Mouse (Mus musculus) v-Abl transformed pro-B cells (cell line): ENCODE results near the gene Hs2st1.

Experiments
- in situ Hi-C, 2 experiments: fragments of 400-800 bp; cut with MboI; formaldehyde crosslinking; loops; one replicate each; pipeline ENCODE4 v1.15.1; 2025; ENCODE audit not compliant: unreplicated experiment in 2 of 2

The Hs2st1 gene

GRCm38 (mm10) chr3:144592992-144593785, 23.2 kb upstream of the Hs2st1 start:
- in situ Hi-C loops = loop anchor here in 1 of 2 experiments (25.0 kb wide), 1 partner anchor 1319 kb away; the partner anchor contains the start of gene Bcl10

DNA sequence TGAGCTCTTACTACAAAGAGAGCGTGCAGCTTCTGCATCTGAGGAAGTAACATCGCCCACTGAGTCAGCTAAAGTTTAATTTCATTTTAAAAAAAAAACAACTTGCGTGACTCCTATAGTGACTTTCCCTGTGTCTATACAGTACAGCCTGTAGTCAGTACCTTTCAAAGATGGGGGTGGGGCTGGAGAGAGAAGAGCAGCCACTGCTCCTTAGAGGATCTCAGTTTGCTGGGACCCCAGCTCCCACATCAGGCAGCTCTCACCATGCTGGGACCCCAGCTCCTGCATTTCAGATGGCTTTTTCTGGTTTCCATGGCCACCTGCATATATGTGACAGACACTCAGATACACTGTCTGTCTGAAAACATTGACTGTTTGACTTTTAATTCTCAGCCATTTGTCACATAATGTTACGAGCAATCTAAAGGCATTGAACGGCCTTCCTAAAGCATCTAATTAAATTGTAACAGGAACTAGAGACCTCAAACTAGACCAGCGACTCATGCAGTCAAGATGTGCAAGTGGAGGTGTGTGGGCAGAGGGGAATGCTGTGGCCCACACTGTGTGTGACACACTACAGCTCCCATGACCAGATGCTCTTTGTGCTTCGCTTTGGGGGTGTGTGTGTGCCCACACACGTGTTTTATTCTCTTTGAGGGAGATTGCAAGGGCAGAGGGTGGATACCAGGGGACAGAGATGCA, 19.4 kb upstream of the Hs2st1 start:
- in situ Hi-C loops = loop anchor here in 1 of 2 experiments (25.0 kb wide), 1 partner anchor 1323 kb away; the partner anchor contains the start of gene Bcl10

GRCm38 (mm10) chr3:144586731-144587130, 16.8 kb upstream of the Hs2st1 start:
- in situ Hi-C loops = loop anchor here in 1 of 2 experiments (25.0 kb wide), 1 partner anchor 1326 kb away; the partner anchor contains the start of gene Bcl10

DNA sequence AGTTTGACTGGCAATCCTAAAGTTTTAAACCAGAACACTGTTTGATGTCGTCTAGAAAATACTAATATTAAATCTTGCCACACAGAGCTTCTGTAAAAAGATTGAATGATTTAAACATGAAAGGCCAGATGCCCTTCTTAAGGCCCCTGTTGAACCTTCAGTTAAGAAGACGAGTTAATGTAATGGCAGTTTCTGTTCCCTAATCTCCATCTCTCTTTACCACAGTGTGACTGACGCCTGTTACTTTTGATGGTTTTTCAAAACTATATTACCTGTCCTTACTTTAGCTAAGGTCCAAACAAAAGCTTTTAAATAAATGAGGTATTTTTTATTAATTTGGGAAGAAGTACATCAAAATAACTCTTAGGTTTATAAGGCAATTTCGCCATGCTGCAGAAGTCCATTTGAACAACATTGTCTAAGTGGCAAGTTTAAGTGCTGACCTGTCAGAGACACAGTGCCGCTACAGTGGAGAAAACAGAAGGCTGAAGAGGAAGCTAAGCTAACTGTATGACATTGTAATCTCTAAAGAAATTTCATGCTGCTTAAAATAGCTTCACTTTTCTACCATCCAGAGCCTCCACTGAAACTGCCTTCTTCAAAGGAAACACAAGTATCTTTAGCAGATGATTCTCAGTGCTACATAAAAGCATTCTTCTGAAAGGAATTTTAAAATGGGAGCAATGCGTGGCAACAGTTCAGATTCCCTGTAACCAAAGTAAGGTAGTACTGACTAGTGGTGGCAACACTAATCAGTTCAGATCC, 15.0 kb upstream of the Hs2st1 start:
- in situ Hi-C loops = loop anchor here in 1 of 2 experiments (25.0 kb wide), 1 partner anchor 1327 kb away; the partner anchor contains the start of gene Bcl10

DNA sequence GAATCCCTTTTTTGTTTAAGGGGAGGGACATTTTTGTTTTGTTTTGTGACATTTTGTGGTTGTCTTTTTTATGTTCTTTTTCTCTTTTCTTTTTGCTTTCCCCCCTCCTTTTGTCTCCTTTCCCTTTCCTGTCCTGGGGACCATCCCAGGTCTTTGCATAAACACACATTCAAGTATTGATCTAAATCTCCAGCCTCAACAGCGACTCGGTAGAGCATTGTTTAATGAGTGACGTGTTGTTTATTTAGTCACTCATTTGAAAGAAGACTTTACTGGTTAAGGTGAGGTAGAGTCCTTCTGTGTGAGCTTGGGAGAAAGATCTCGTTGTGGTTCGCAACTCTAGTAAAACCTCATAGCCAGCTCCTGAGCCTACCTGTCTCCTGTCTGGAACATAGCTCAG, 13.8 kb upstream of the Hs2st1 start:
- in situ Hi-C loops = loop anchor here in 1 of 2 experiments (25.0 kb wide), 1 partner anchor 1329 kb away; the partner anchor contains the start of gene Bcl10

DNA sequence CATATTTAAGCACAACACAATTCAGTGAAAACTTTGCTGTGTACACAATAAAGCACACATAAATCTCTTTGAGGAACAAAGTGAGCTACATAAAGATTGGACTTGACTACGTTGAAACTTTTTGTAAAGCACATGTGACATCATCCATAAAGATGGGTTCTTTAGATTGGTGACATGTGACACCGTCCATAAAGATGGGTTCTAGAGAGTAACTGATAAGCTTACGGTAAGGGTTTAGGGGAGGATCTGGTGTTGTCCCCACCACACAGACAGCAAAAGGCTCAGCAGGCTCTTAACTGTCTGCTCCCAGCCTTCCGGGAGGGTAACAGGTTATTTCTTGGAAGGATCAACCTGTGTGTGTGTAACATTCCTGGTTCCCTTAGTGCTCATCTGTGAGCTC, 12.3 kb upstream of the Hs2st1 start:
- in situ Hi-C loops = loop anchor here in 1 of 2 experiments (25.0 kb wide), 1 partner anchor 1330 kb away; the partner anchor contains the start of gene Bcl10

DNA sequence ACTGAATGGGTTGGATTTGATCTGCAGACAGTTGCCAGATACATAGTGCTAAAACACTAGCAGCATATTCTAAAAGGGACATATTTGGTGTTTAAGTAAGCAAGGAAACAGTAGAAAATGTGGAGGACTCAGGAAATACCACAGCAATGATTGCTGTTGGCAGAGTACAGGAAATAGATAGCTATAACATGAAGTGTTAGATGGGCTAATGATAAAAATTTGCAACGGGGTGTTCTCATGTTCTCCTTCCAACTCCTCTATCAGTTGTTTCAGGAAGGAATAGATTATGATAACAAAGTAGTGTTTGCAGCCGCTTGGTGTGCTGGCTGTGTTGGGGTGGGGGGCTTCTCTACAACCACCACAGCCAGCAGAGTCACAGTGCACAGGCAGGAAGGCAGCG, 11.9 kb upstream of the Hs2st1 start:
- in situ Hi-C loops = loop anchor here in 1 of 2 experiments (25.0 kb wide), 1 partner anchor 1330 kb away; the partner anchor contains the start of gene Bcl10

GRCm38 (mm10) chr3:144580281-144580680, 10.3 kb upstream of the Hs2st1 start:
- in situ Hi-C loops = loop anchor here in 1 of 2 experiments (25.0 kb wide), 1 partner anchor 1332 kb away; the partner anchor contains the start of gene Bcl10

DNA sequence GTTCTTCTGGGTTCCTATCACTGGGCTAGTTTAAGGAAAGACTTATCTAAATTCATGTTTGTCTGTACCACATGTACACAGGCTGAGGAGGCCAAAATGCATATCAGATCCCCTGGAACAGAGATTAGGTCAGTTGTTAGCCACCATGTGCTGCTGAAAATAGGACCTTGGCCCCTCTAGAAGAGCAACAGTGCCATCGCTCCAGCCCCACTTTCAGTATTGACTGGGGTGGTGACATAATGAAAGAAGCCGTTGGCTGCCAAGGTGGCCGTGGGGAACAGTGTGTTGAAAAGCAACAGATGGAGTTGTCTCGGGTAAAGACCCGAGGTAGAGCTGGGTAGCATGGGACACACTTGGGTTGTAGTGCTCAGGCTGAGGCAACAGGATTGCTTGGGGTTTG, 9.8 kb upstream of the Hs2st1 start:
- in situ Hi-C loops = loop anchor here in 1 of 2 experiments (10.0 to 25.0 kb wide), 4 partner anchors 135 to 1695 kb away; partner anchors contain the start of genes Bcl10, Lmo4 and Pkn2

GRCm38 (mm10) chr3:144578921-144579320, 8.9 kb upstream of the Hs2st1 start:
- in situ Hi-C loops = loop anchor here in 1 of 2 experiments (10.0 to 25.0 kb wide), 4 partner anchors 136 to 1694 kb away; partner anchors contain the start of genes Bcl10, Lmo4 and Pkn2

- in situ Hi-C loops = loop anchor here in 1 of 2 experiments (10.0 to 25.0 kb wide), 4 partner anchors 137 to 1693 kb away; partner anchors contain the start of genes Bcl10, Lmo4 and Pkn2
Observed at GRCm38 (mm10) chr3:144577366-144578340, 7.7 kb upstream of the Hs2st1 start.

DNA sequence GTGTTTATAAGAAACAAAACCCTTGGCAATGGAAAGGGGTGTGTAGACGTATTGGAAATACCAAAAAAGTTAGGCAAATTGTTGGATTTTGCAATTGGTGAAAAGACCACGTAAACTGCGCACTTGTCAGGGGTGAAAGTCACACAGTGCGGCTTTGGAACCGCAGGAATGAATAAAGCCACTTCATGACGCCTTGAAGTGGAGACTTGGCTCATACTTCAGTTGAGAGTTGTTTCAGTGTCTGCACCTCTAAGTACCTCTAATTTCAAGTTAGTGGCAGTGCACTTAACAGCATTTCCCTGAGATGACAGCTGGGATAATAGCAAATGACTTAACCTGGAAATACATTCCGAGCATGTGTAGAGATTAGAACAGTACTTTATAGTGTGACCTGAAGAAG, 4.3 kb upstream of the Hs2st1 start:
- in situ Hi-C loops = loop anchor here in 1 of 2 experiments (10.0 kb wide), 3 partner anchors 141 to 1689 kb away; partner anchors contain the start of genes Lmo4 and Pkn2

GRCm38 (mm10) chr3:144570816-144571487, 971 bp upstream of the Hs2st1 start:
- in situ Hi-C loops = loop anchor here in 1 of 2 experiments (10.0 kb wide), 3 partner anchors 144 to 1686 kb away; partner anchors contain the start of genes Lmo4 and Pkn2

GRCm38 (mm10) chr3:144569401-144569971, 495 bp downstream of the Hs2st1 start:
- in situ Hi-C loops = no loop called here

- in situ Hi-C loops = no loop called here
Observed at GRCm38 (mm10) chr3:144568861-144569361, 1.1 kb downstream of the Hs2st1 start.

GRCm38 (mm10) chr3:144565212-144565611, 4.8 kb downstream of the Hs2st1 start:
- in situ Hi-C loops = no loop called here

GRCm38 (mm10) chr3:144563916-144564315, 6.1 kb downstream of the Hs2st1 start:
- in situ Hi-C loops = loop anchor here in 1 of 2 experiments (5.0 kb wide), 1 partner anchor 87 kb away; no protein-coding TSS in a partner anchor
